Mouse (Mus musculus) neural tube, embryonic 13.5 days (tissue): ENCODE measurements around the gene Olfr149. TPM values are rescaled to one million over a fixed set of nuclear protein-coding genes. Genes with fewer than 3 reads are reported as not detected.
"Not testable (repeated sequence)": the region's sequence is repeated elsewhere in the genome, so short reads cannot be mapped to it uniquely, and the experiment has no call there.

ENCODE experiments used
- ATAC-seq: fragments of 200-750 bp; cut with Nextera tagmentation; 2 replicates; pipeline ENCODE4 v1.8.0; 2017; ENCODE audit warnings: low read depth, mild to moderate bottlenecking, moderate TSS enrichment, moderate library complexity
- H3K27ac ChIP-seq: fragments of 300-500 bp; sonication (generic); replicated peaks from 2 replicates; pipeline ENCODE4 v1.5.1; 2015; ENCODE audit warnings: moderate library complexity, mild to moderate bottlenecking, inconsistent platforms
- H3K27me3 ChIP-seq: fragments of 300-500 bp; sonication (generic); 2 replicates; pipeline ENCODE4 v1.6.1; 2015; ENCODE audit warnings: mild to moderate bottlenecking, inconsistent platforms
- H3K36me3 ChIP-seq: fragments of 300-500 bp; sonication (generic); 2 replicates; pipeline ENCODE4 v1.6.1; 2015; ENCODE audit warnings: mild to moderate bottlenecking, inconsistent platforms
- H3K4me1 ChIP-seq: fragments of 300-500 bp; sonication (generic); replicated peaks from 2 replicates; pipeline ENCODE4 v1.6.1; 2015; ENCODE audit warnings: inconsistent platforms
- H3K4me2 ChIP-seq: fragments of 300-500 bp; sonication (generic); 2 replicates; pipeline ENCODE4 v1.6.1; 2015; ENCODE audit warnings: inconsistent platforms, mild to moderate bottlenecking, moderate library complexity
- H3K4me3 ChIP-seq: fragments of 300-500 bp; sonication (generic); 2 replicates; pipeline ENCODE4 v1.5.1; 2015; ENCODE audit warnings: mild to moderate bottlenecking, inconsistent platforms
- H3K9ac ChIP-seq: fragments of 300-500 bp; sonication (generic); 2 replicates; pipeline ENCODE4 v1.6.1; 2015; ENCODE audit warnings: moderate library complexity, mild to moderate bottlenecking, inconsistent platforms
- H3K9me3 ChIP-seq: fragments of 300-500 bp; sonication (generic); 2 replicates; pipeline ENCODE4 v1.6.1; 2016; ENCODE audit warnings: inconsistent platforms
- WGBS: fragments of 180-500 bp; shearing (Covaris S2); methylation state at CpG from one replicate; pipeline ENCODE4 v1.1.7; 2015; 5-methylcytosine and 5-hydroxymethylcytosine counted together
- polyA plus RNA-seq: library from polyadenylated mRNA; unstranded; fragments of >200 nt; fragmentation: Nextera tagmentation; extraction: Ambion mirVana; gene quantifications from 2 replicates; pipeline ENCODE4 v1.2.1, GENCODE M21; 2015

Gene Olfr149
- not detected in 2 replicates for polyA plus RNA-seq

- H3K27me3 ChIP-seq: no peaks in the 10 kb centered on the region
- H3K36me3 ChIP-seq: no peaks in the 10 kb centered on the region
- H3K9ac ChIP-seq: no peak within 1 kb of the TSS
- H3K27ac ChIP-seq: no peak within 1 kb of the TSS
- no peaks in the 10 kb centered on the region for H3K9me3 ChIP-seq
- no peak for ATAC-seq
- no peaks in the 10 kb centered on the region for H3K4me1 ChIP-seq
- H3K4me2 ChIP-seq: no peak within 1 kb of the TSS
- no peak within 1 kb of the TSS for H3K4me3 ChIP-seq
Measured at GRCm38 (mm10) chr9:39707017-39707416, at the start of gene Olfr149. Gene Olfr149, minus strand, starts transcription at chr9:39707117.

- WGBS: 82% methylated on average over 1 of the region's 1 CpGs
Measured at GRCm38 (mm10) chr9:39746428-39746827, 39.5 kb upstream of the Olfr149 start.

GRCm38 (mm10) chr9:39745949-39746348 lies 39.0 kb upstream of the Olfr149 start, which contains the start of gene Olfr967:
Gene Olfr967, plus strand, starts transcription at chr9:39746249.
- Histone ChIP-seq H3K4me1 (no peaks in the 10 kb centered on the region), H3K4me2 (no peak within 1 kb of the TSS), H3K9me3 (no peaks in the 10 kb centered on the region), H3K9ac (no peak within 1 kb of the TSS), H3K4me3 (no peak within 1 kb of the TSS), H3K36me3 (no peaks in the 10 kb centered on the region), H3K27me3 (no peaks in the 10 kb centered on the region), H3K27ac (no peak within 1 kb of the TSS)
- ATAC-seq: no peak

More at GRCm38 (mm10) chr9:39746428-39746827, 39.5 kb upstream of the Olfr149 start:
- Histone ChIP-seq H3K4me2 (no peak overlapping the region), H3K4me1 (no peaks in the 10 kb centered on the region), H3K9me3 (no peaks in the 10 kb centered on the region), H3K27me3 (no peaks in the 10 kb centered on the region), H3K27ac (no peak overlapping the region), H3K36me3 (no peaks in the 10 kb centered on the region), H3K9ac (no peak overlapping the region), H3K4me3 (no peak overlapping the region)
- ATAC-seq: no peak

- Histone ChIP-seq H3K9me3 (no peaks in the 10 kb centered on the region), H3K4me3 (no peak overlapping the region), H3K27ac (no peak overlapping the region), H3K27me3 (no peaks in the 10 kb centered on the region), H3K9ac (no peak overlapping the region), H3K36me3 (no peaks in the 10 kb centered on the region), H3K4me1 (no peaks in the 10 kb centered on the region), H3K4me2 (no peak overlapping the region)
- WGBS: 89% methylated on average over 1 of the region's 1 CpGs
- no peak for ATAC-seq
Measured at GRCm38 (mm10) chr9:39740741-39741140, 33.8 kb upstream of the Olfr149 start.

GRCm38 (mm10) chr9:39730678-39731077 lies 23.8 kb upstream of the Olfr149 start, which contains the start of gene Olfr150:
Gene Olfr150, plus strand, starts transcription at chr9:39730978.
- Histone ChIP-seq H3K4me3 (no peak within 1 kb of the TSS), H3K9me3 (no peaks in the 10 kb centered on the region), H3K27me3 (no peaks in the 10 kb centered on the region), H3K9ac (no peak within 1 kb of the TSS), H3K36me3 (no peaks in the 10 kb centered on the region), H3K4me1 (no peaks in the 10 kb centered on the region), H3K4me2 (no peak within 1 kb of the TSS), H3K27ac (no peak within 1 kb of the TSS)
- no peak for ATAC-seq

- Histone ChIP-seq H3K27me3 (no peaks in the 10 kb centered on the region), H3K9me3 (no peaks in the 10 kb centered on the region), H3K27ac (no peak within 1 kb of the TSS), H3K4me2 (no peak within 1 kb of the TSS), H3K36me3 (no peaks in the 10 kb centered on the region), H3K9ac (no peak within 1 kb of the TSS), H3K4me3 (no peak within 1 kb of the TSS), H3K4me1 (no peaks in the 10 kb centered on the region)
- no peak for ATAC-seq
Measured at GRCm38 (mm10) chr9:39711053-39711452, 4.1 kb upstream of the Olfr149 start, which contains the start of gene Olfr965. Gene Olfr965, plus strand, starts transcription at chr9:39711353.

- H3K4me3 ChIP-seq: no peak overlapping the region
- H3K9me3 ChIP-seq: no peaks in the 10 kb centered on the region
- H3K36me3 ChIP-seq: no peaks in the 10 kb centered on the region
- no peaks in the 10 kb centered on the region for H3K27me3 ChIP-seq
- H3K4me2 ChIP-seq: no peak overlapping the region
- 73% methylated on average over 3 of the region's 3 CpGs for WGBS
- H3K4me1 ChIP-seq: no peaks in the 10 kb centered on the region
- no peak overlapping the region for H3K9ac ChIP-seq
- ATAC-seq: no peak
- no peak overlapping the region for H3K27ac ChIP-seq
Measured at GRCm38 (mm10) chr9:39708958-39709357, 2.0 kb upstream of the Olfr149 start.

GRCm38 (mm10) chr9:39701123-39701522 lies 5.8 kb downstream of the Olfr149 start:
- H3K27me3 ChIP-seq, ATAC-seq, H3K4me2 ChIP-seq, H3K36me3 ChIP-seq, H3K4me3 ChIP-seq, H3K4me1 ChIP-seq, H3K9ac ChIP-seq, H3K27ac ChIP-seq, H3K9me3 ChIP-seq: not testable (repeated sequence)
- WGBS: 89% methylated on average over 7 of the region's 8 CpGs

GRCm38 (mm10) chr9:39679280-39679679 lies 27.6 kb downstream of the Olfr149 start:
- Histone ChIP-seq H3K27ac (no peak overlapping the region), H3K4me3 (no peak overlapping the region), H3K27me3 (no peaks in the 10 kb centered on the region), H3K4me1 (no peaks in the 10 kb centered on the region), H3K36me3 (no peaks in the 10 kb centered on the region), H3K4me2 (no peak overlapping the region), H3K9me3 (no peaks in the 10 kb centered on the region), H3K9ac (no peak overlapping the region)
- WGBS: 63% methylated on average over 2 of the region's 2 CpGs
- no peak; the same call in 1 of the 2 replicates for ATAC-seq

GRCm38 (mm10) chr9:39678557-39678956 lies 28.4 kb downstream of the Olfr149 start:
- Histone ChIP-seq H3K4me2 (no peak overlapping the region), H3K4me3 (no peak overlapping the region), H3K9me3 (no peaks in the 10 kb centered on the region), H3K9ac (no peak overlapping the region), H3K27me3 (no peaks in the 10 kb centered on the region), H3K36me3 (no peaks in the 10 kb centered on the region), H3K27ac (no peak overlapping the region), H3K4me1 (no peaks in the 10 kb centered on the region)
- ATAC-seq: no peak
- 98% methylated on average over 2 of the region's 2 CpGs for WGBS

GRCm38 (mm10) chr9:39674820-39675219 lies 32.1 kb downstream of the Olfr149 start:
- no peak overlapping the region for H3K4me3 ChIP-seq
- H3K27me3 ChIP-seq: no peaks in the 10 kb centered on the region
- no peak overlapping the region for H3K9ac ChIP-seq
- no peak overlapping the region for H3K27ac ChIP-seq
- H3K36me3 ChIP-seq: no peaks in the 10 kb centered on the region
- 83% methylated on average over 2 of the region's 2 CpGs for WGBS
- H3K9me3 ChIP-seq: no peaks in the 10 kb centered on the region
- H3K4me2 ChIP-seq: no peak overlapping the region
- H3K4me1 ChIP-seq: no peaks in the 10 kb centered on the region
- ATAC-seq: no peak

GRCm38 (mm10) chr9:39669723-39670122 lies 37.2 kb downstream of the Olfr149 start:
- Histone ChIP-seq H3K9ac (no peak overlapping the region), H3K9me3 (no peaks in the 10 kb centered on the region), H3K4me3 (no peak overlapping the region), H3K4me2 (no peak overlapping the region), H3K27me3 (no peaks in the 10 kb centered on the region), H3K36me3 (no peaks in the 10 kb centered on the region), H3K4me1 (no peaks in the 10 kb centered on the region), H3K27ac (no peak overlapping the region)
- WGBS: 85% methylated on average over 2 of the region's 2 CpGs
- ATAC-seq: no peak

GRCm38 (mm10) chr9:39666905-39667304 lies 40.0 kb downstream of the Olfr149 start, which contains the start of gene Olfr963:
Gene Olfr963, plus strand, starts transcription at chr9:39667205.
- no peaks in the 10 kb centered on the region for H3K27me3 ChIP-seq
- H3K36me3 ChIP-seq: no peaks in the 10 kb centered on the region
- H3K4me3 ChIP-seq: no peak within 1 kb of the TSS
- 79% methylated on average over 1 of the region's 1 CpGs for WGBS
- no peak within 1 kb of the TSS for H3K4me2 ChIP-seq
- H3K27ac ChIP-seq: no peak within 1 kb of the TSS
- H3K9me3 ChIP-seq: no peaks in the 10 kb centered on the region
- no peak for ATAC-seq
- no peak within 1 kb of the TSS for H3K9ac ChIP-seq
- H3K4me1 ChIP-seq: no peaks in the 10 kb centered on the region
